Mouse (Mus musculus) brain, embryonic 14.5 days (tissue): Measurements from ENCODE around the gene Cacnb4.

Experiments used
- CTCF ChIP-seq: fragments of 200-500 bp; IDR thresholded peaks from 2 replicates; pipeline ENCODE4 v1.5.1; 2012; ENCODE audit warnings: inconsistent platforms, mild to moderate bottlenecking, moderate library complexity, borderline replicate concordance; ENCODE audit not compliant: insufficient read depth, insufficient read length; ENCODE audit errors: extremely low read depth
- POLR2A ChIP-seq: fragments of 200-500 bp; IDR thresholded peaks from 2 replicates; pipeline ENCODE4 v1.6.1; 2012; ENCODE audit warnings: mild to moderate bottlenecking, inconsistent platforms, borderline replicate concordance; ENCODE audit not compliant: poor library complexity, insufficient read depth, insufficient read length, severe bottlenecking; ENCODE audit errors: extremely low read depth

- TF ChIP-seq CTCF (no peak), POLR2A (no peak)
These were observed 98.9 kb downstream of the Cacnb4 start for GRCm38 (mm10) chr2:52577700-52578099.
